Mouse (Mus musculus) ES-E14 (cell line): ENCODE measurements at regions not wholly inside any gene's neighbourhood (a gene's known extent, or its start where the extent isn't known, plus 50 kb on each side); places are given as distances from the start of the nearest gene placed in this dataset.

Experiments used
- HCFC1 ChIP-seq: IDR thresholded peaks from 2 replicates; pipeline ENCODE4 v1.6.1; 2012; ENCODE audit warnings: low read length, inconsistent platforms, borderline replicate concordance; ENCODE audit not compliant: insufficient read depth
- ZC3H11A ChIP-seq: IDR thresholded peaks from 2 replicates; pipeline ENCODE4 v1.6.1; 2012; ENCODE audit warnings: low read depth, mild to moderate bottlenecking, inconsistent platforms, low read length, borderline replicate concordance
- ZNF384 ChIP-seq: IDR thresholded peaks from 2 replicates; pipeline ENCODE4 v1.6.1; 2012; ENCODE audit warnings: low read depth, low read length, inconsistent platforms

GRCm38 (mm10) chr5:52041447-52041846, 148.9 kb downstream of the Dhx15 start:
- no peak for TF ChIP-seq HCFC1
- no peak for TF ChIP-seq ZNF384
- no peak for TF ChIP-seq ZC3H11A
